Mouse (Mus musculus) 416B (cell line): Measurements from ENCODE around the gene Ptprcap.

ENCODE experiments used
- DNase-seq: peaks from one replicate; pipeline ENCODE4 v3.0.0; 2011; ENCODE audit warnings: low read depth

Ptprcap gene

GRCm38 (mm10) chr19:4194776-4195650 is 41.6 kb downstream of the Ptprcap start:
- DNase-seq = no peak

DNA sequence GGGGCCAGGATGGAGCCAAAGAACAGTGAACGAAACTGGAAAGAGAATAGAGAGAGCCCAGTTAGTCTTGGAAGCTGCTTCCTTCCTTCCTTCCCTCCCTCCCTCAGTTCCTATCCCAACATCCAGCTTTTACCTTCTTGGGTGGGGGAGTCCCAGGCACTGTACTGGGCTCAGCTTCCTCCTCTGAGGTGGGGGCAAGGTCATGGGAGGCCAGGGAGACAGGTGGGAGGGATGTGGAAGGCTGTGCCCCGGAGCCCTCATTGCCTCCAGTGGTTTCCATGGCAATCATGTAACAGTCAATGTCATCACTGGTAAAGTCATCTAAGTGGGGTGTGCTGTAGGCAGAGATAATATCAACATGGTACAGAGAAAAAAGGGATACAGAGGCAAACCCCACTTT is 42.6 kb downstream of the Ptprcap start:
- no peak for DNase-seq

DNA sequence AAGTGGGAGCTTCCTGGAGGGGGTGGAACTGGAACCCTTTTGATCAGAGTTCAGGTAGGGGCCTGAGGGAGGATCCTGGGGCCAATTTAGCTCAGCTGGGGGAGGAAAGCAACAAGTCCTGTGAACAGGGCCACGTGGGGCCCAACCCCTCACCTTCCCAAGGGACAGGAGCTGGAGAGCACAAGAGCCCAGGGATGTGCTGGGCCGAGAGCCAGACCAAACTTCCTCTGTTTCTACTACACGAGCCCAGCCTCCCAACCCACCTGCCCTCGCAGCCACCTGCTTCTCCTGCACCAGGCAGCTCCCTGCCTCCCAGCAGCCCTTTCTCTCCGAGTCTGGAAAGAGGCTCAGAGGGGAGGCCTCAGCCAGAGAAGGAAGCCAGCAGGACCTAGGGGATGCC is 43.1 kb downstream of the Ptprcap start:
- DNase-seq = no peak

GRCm38 (mm10) chr19:4197180-4197579 is 43.8 kb downstream of the Ptprcap start:
- DNase-seq = no peak

GRCm38 (mm10) chr19:4201291-4201909 is 48.0 kb downstream of the Ptprcap start, which contains the start of gene Rad9a:
Gene Rad9a, minus strand, starts transcription at chr19:4201662.
- DNase-seq = peak; percentile 100

- no peak for DNase-seq
These were observed 48.7 kb downstream of the Ptprcap start for GRCm38 (mm10) chr19:4202149-4202548.

DNA sequence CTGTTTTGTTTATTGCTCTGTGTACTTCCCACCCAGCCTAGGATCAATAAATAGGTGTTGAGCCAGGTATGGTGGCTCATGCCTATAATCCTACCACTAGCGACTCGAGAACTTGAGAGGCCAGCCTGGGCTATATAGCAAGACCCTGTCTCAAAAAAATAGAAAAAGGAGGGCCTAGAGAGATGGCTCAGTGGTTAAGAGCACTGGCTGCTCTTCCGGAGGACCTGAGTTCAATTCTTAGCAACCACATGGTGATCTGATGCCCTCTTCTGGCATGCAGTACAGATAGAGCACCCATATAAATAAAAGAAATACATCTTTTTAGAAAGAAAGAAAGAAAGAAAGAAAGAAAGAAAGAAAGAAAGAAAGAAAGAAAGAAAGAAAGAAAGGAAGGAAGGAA is 49.7 kb downstream of the Ptprcap start:
- peak; percentile 76 for DNase-seq

DNA sequence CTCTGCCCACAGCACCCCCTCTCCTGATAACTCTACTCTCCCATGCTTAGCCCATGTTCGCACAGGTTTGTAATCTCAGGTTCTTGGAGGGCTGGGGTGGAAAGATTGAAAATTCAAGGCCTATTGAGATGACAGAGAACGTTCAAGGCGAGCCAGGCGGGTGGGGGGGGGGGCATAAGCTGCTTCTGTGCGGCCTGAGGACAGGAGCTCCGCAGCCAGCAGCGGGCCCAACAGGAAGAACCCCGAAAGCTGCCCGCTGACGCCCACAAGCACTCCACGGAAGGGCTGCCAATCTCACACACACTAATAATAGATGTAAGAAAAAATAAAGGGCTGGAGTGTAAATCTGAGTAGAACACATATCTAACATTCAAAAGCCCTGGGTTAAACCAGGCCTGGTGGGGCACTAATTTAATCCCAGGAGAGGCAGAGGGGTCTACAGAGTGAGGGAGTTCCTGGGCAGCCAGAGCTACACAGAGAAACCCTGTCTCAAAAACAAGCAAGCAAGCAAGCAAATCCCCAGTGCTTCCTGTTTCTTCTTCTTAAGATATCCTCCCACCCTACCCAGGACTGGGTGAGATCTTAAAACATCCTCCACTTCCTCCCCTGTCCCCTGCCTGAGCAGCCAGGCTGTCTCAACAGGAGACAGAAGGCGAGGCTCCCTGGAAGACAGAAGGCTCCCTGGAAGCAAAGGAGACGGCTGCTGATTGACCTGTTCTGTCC is 50.4 kb downstream of the Ptprcap start:
- DNase-seq = no peak

GRCm38 (mm10) chr19:4204889-4205288 is 51.5 kb downstream of the Ptprcap start:
- no peak for DNase-seq
